Mouse (Mus musculus) megakaryocyte, adult 5-6 weeks (primary cell): ENCODE results near the gene Fryl. TPM values are rescaled to one million over a fixed set of nuclear protein-coding genes. Genes with fewer than 3 reads are reported as not detected.

Source experiments
- ATAC-seq: 2 replicates; pipeline ENCODE4 v1.8.0; 2016; ENCODE audit warnings: mild to moderate bottlenecking, inconsistent platforms; ENCODE audit not compliant: poor library complexity, severe bottlenecking
- total RNA-seq, 2 experiments: library from RNA; stranded (forward) in 1 of 2; stranded (reverse) in 1 of 2; fragments of 153-499, 151-499 nt in 1 of 2; fragments of 221-1000, 200-1000 nt in 1 of 2; gene quantifications; 2 replicates each; pipeline versions ENCODE4 v1.2.3 to v1.2.4; 2015 to 2017

Fryl gene
- total RNA-seq, 2 experiments from 2014 or later: 59.1 to 80.9 TPM

GRCm38 (mm10) chr5:72972934-72973333, 283.5 kb downstream of the Fryl start:
- ATAC-seq: no peak

GRCm38 (mm10) chr5:72972435-72972834, 284.0 kb downstream of the Fryl start:
- no peak for ATAC-seq

Other genes with a start within 250 kb of the Fryl start
- not detected in 2 replicates for gene Slc10a4, start 249.7 kb downstream of the Fryl start, total RNA-seq (2015)
- not detected in 2 replicates for gene Slc10a4, start 249.7 kb downstream of the Fryl start, total RNA-seq (2017)
- 231 and 236 TPM in 2 replicates for gene Ociad1, start 36.2 kb upstream of the Fryl start, total RNA-seq (2015)
- 172 and 182 TPM in 2 replicates for gene Ociad1, start 36.2 kb upstream of the Fryl start, total RNA-seq (2017)
- 0.11 TPM in 1 of 2 replicates, not detected in the other for gene Ociad2, start 84.4 kb upstream of the Fryl start, total RNA-seq (2015)
- gene Ociad2, start 84.4 kb upstream of the Fryl start, total RNA-seq (2017): 1.8 TPM in 1 of 2 replicates, not detected in the other
- not detected in 2 replicates for gene Cwh43, start 149.5 kb upstream of the Fryl start, total RNA-seq (2015)
- gene Cwh43, start 149.5 kb upstream of the Fryl start, total RNA-seq (2017): not detected in 2 replicates
- 2.9 and 4.7 TPM in 2 replicates for gene Dcun1d4, start 224.4 kb upstream of the Fryl start, total RNA-seq (2015)
- 1.5 and 3.0 TPM in 2 replicates for gene Dcun1d4, start 224.4 kb upstream of the Fryl start, total RNA-seq (2017)